Mouse (Mus musculus): ENCODE results near the gene D17Wsu92e.

Gene D17Wsu92e

DNA sequence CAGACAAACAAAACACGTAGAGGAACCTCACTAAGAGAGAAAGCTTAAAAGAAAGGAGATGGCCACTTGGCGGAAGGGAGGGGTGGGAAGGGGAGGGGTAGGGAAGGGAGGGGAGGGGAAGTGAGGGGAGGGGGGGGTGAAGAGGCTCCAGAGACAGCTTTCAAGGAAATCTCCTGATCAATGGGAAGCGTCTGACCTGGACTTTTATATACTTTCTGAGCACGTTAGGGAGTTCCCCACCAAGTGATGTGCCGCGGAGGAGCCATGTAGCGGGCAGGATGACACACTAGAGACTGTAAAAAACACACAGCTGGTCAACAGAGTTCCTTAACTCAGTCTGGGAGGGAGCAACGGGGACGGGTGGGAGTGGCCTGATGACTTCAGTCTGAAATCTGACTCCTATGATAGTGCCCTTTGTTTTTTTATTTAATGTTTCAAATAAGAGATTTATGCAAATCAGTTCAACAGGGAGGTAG, 6.5 kb upstream of the D17Wsu92e start:
- DNase-seq (ENCODE audit: low read depth, low spot score), result peak; percentile 80
- Histone ChIP-seq H3K36me3 (ENCODE audit: control insufficient read depth, insufficient read depth, low read length, poor library complexity, severe bottlenecking) (no peaks in the 10 kb centered on the region), H3K27me3 (ENCODE audit: control insufficient read depth, insufficient read depth, low read length, poor library complexity, severe bottlenecking) (no peaks in the 10 kb centered on the region)

GRCm38 (mm10) chr17:27825984-27826905, 5.8 kb upstream of the D17Wsu92e start:
- Histone ChIP-seq H3K27me3 (ENCODE audit: control insufficient read depth, insufficient read depth, low read length, poor library complexity, severe bottlenecking) (no peaks in the 10 kb centered on the region), H3K36me3 (ENCODE audit: control insufficient read depth, insufficient read depth, low read length, poor library complexity, severe bottlenecking) (no peaks in the 10 kb centered on the region)
- peak; percentile 98 for DNase-seq (ENCODE audit: low read depth, low spot score)

- H3K36me3 ChIP-seq (ENCODE audit: control insufficient read depth, insufficient read depth, low read length, poor library complexity, severe bottlenecking), result no peaks in the 10 kb centered on the region
- no peaks in the 10 kb centered on the region for H3K27me3 ChIP-seq (ENCODE audit: control insufficient read depth, insufficient read depth, low read length, poor library complexity, severe bottlenecking)
- peak; percentile 58 for DNase-seq (ENCODE audit: low read depth, low spot score)
These were observed 5.1 kb upstream of the D17Wsu92e start for GRCm38 (mm10) chr17:27825539-27825938.

DNA sequence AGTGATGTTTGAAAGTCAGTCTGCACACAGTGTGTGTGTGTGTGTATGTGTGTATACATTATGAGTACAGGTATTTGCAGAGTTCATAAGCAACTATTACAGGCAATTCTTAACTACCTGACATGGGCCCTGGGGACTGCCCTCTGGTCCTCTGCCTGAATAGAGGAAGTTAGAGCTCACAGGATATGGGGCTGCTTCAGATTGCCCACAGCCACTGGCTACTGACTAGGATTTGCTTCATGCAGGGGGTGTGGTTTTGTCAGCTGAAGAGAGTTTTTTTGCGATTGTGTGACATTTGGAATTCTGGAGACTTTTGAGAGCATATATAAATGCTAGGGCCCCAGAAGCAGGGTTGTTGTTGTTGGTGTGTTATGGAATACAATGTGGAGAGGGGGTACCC, 4.5 kb upstream of the D17Wsu92e start:
- H3K36me3 ChIP-seq (ENCODE audit: control insufficient read depth, insufficient read depth, low read length, poor library complexity, severe bottlenecking), result no peaks in the 10 kb centered on the region
- DNase-seq (ENCODE audit: low read depth, low spot score), result peak; percentile 82
- no peaks in the 10 kb centered on the region for H3K27me3 ChIP-seq (ENCODE audit: control insufficient read depth, insufficient read depth, low read length, poor library complexity, severe bottlenecking)

- no peak for DNase-seq (ENCODE audit: low read depth, low spot score)
- Histone ChIP-seq H3K36me3 (ENCODE audit: control insufficient read depth, insufficient read depth, low read length, poor library complexity, severe bottlenecking) (no peaks in the 10 kb centered on the region), H3K27me3 (ENCODE audit: control insufficient read depth, insufficient read depth, low read length, poor library complexity, severe bottlenecking) (no peaks in the 10 kb centered on the region)
These were observed 2.9 kb upstream of the D17Wsu92e start for GRCm38 (mm10) chr17:27823142-27823905.

DNA sequence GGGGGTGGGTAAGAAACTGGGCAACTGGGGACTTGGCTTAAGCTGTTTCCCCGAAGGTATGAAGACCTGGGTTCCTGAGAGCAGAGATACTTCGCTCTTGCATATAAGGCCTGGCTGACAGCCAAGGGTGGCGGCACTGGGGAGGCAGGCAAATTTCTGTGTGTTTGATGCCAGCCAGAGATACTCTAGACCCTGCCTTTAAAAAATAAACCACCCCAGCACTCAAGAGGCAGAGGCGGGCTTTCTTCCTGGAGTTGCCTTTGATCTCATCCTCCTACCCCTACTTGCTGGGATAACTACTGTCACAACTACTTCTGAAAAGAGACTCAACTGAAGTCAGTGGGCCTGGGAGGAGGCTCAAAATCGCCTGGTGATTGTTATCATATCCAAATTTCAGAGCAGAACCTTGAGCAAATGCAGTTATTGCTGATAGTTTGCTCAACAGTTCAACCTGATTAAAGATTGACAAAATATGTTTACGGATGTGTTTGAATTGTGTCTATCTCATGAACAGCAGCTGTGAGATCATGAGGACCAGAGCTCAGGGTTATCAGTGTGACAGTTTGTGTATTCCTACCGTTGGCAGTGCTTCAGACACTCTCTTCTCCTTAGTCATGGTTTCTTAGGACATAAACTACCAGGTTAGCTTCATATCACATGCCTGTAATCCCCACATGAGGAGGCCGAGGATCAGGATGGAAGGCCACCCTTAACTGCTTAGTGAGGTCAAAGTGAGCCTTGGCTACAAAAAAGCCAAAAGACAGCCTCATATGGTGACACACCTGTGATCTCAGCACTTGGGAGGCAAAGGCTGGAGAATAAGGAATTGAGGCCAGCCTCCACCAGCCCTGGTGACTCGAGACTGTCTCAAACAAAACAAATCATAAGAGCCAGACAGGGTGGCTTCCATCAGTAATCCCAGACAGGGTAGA, 1.2 kb upstream of the D17Wsu92e start:
- Histone ChIP-seq H3K36me3 (ENCODE audit: control insufficient read depth, insufficient read depth, low read length, poor library complexity, severe bottlenecking) (no peaks in the 10 kb centered on the region), H3K27me3 (ENCODE audit: control insufficient read depth, insufficient read depth, low read length, poor library complexity, severe bottlenecking) (no peaks in the 10 kb centered on the region)
- no peak for DNase-seq (ENCODE audit: low read depth, low spot score)

- no peak for DNase-seq (ENCODE audit: low read depth, low spot score)
- H3K27me3 ChIP-seq (ENCODE audit: control insufficient read depth, insufficient read depth, low read length, poor library complexity, severe bottlenecking), result no peaks in the 10 kb centered on the region
These were observed 379 bp downstream of the D17Wsu92e start for GRCm38 (mm10) chr17:27819971-27820567.

DNA sequence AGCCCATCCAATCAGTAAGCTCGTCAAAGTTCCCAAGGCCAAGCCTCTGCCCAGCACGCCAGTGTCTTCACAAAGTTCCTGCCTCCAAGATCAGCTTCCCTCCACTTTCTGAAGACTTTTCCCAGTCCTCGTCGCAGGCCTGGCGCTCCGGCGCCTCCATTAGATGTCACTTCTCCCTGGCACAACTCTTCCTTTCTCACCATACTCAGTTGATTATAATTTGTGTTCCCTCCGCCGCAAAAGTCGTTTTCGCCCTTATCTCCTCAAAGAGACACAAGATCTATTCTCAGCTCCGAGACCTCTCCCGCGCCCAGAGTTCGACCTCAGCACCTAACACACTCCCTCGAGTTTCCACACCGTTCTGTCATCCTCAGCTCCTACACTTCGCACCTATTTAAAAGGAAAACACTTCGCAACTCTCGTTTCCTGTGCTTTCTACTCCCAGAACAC, 902 bp downstream of the D17Wsu92e start:
- Histone ChIP-seq H3K36me3 (ENCODE audit: control insufficient read depth, insufficient read depth, low read length, poor library complexity, severe bottlenecking) (no peaks in the 10 kb centered on the region), H3K27me3 (ENCODE audit: control insufficient read depth, insufficient read depth, low read length, poor library complexity, severe bottlenecking) (no peaks in the 10 kb centered on the region)
- DNase-seq (ENCODE audit: low read depth, low spot score), result no peak

More at GRCm38 (mm10) chr17:27819971-27820567, 379 bp downstream of the D17Wsu92e start:
- H3K36me3 ChIP-seq (ENCODE audit: control insufficient read depth, insufficient read depth, low read length, poor library complexity, severe bottlenecking), result no peaks in the 10 kb centered on the region

GRCm38 (mm10) chr17:27819011-27819410, 1.4 kb downstream of the D17Wsu92e start:
- no peaks in the 10 kb centered on the region for H3K27me3 ChIP-seq (ENCODE audit: control insufficient read depth, insufficient read depth, low read length, poor library complexity, severe bottlenecking)
- DNase-seq (ENCODE audit: low read depth, low spot score), result no peak

DNA sequence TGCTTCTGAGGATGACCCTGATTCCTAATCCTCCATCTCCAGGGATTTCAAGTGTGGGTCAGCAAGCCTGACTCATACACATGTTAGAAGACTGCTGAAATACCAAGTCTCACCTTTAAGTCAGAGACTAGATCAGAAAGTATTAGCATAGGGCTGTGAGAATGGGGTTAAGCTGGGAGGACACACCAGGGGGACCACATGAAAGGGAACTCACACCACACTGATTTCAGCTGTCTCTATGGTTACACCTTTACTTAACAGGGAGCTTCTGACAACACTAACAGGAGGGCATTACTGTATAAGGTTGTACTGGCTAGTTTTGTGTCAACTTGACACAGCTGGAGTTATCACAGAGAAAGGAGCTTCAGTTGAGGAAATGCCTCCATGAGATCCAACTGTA, 5.8 kb downstream of the D17Wsu92e start:
- no peak for DNase-seq (ENCODE audit: low read depth, low spot score)
- no peaks in the 10 kb centered on the region for H3K36me3 ChIP-seq (ENCODE audit: control insufficient read depth, insufficient read depth, low read length, poor library complexity, severe bottlenecking)
- no peaks in the 10 kb centered on the region for H3K27me3 ChIP-seq (ENCODE audit: control insufficient read depth, insufficient read depth, low read length, poor library complexity, severe bottlenecking)

More at GRCm38 (mm10) chr17:27819011-27819410, 1.4 kb downstream of the D17Wsu92e start:
- H3K36me3 ChIP-seq (ENCODE audit: control insufficient read depth, insufficient read depth, low read length, poor library complexity, severe bottlenecking), result no peaks in the 10 kb centered on the region

GRCm38 (mm10) chr17:27811980-27812379, 8.5 kb downstream of the D17Wsu92e start:
- no peaks in the 10 kb centered on the region for H3K27me3 ChIP-seq (ENCODE audit: control insufficient read depth, insufficient read depth, low read length, poor library complexity, severe bottlenecking)
- no peaks in the 10 kb centered on the region for H3K36me3 ChIP-seq (ENCODE audit: control insufficient read depth, insufficient read depth, low read length, poor library complexity, severe bottlenecking)
- DNase-seq (ENCODE audit: low read depth, low spot score), result no peak

- Histone ChIP-seq H3K36me3 (ENCODE audit: control insufficient read depth, insufficient read depth, low read length, poor library complexity, severe bottlenecking) (no peaks in the 10 kb centered on the region), H3K27me3 (ENCODE audit: control insufficient read depth, insufficient read depth, low read length, poor library complexity, severe bottlenecking) (no peaks in the 10 kb centered on the region)
- no peak for DNase-seq (ENCODE audit: low read depth, low spot score)
These were observed 9.7 kb downstream of the D17Wsu92e start for GRCm38 (mm10) chr17:27810569-27811331.

DNA sequence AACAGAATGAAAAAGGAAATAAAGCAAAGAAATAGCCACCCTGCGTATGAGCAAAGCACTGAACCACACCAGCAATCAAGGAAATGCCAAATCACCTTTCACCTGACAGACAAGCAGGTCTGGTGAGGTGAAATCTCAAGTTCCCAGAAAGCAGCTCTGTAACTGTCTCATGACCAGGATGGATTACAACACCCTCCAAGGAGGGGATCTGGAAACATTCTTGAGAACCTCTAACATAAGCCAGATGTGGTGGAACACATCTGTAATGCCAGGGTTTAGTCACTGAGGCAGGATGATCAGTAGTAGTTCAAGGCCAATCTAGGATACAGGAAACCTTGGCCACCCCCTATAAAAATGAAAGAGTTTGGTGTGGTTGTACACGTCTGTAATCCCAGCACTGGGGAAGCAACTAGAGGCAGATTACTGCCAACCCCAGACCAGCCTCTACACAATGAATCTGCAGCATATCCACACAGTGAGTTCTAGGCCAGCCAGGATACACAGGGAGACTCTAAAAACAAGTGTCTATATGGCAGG, 12.8 kb downstream of the D17Wsu92e start:
- DNase-seq (ENCODE audit: low read depth, low spot score), result no peak
- no peaks in the 10 kb centered on the region for H3K36me3 ChIP-seq (ENCODE audit: control insufficient read depth, insufficient read depth, low read length, poor library complexity, severe bottlenecking)

More for the DNA sequence above, 12.8 kb downstream of the D17Wsu92e start:
- no peaks in the 10 kb centered on the region for H3K27me3 ChIP-seq (ENCODE audit: control insufficient read depth, insufficient read depth, low read length, poor library complexity, severe bottlenecking)
